Mouse (Mus musculus) granulocyte monocyte progenitor cell, adult 5-6 weeks (primary cell): ENCODE measurements around the gene Palld. TPM values are rescaled to one million over a fixed set of nuclear protein-coding genes. Genes with fewer than 3 reads are reported as not detected.

Experiments used
- ATAC-seq: replicated peaks from 2 replicates; pipeline ENCODE4 v1.8.0; 2016; ENCODE audit warnings: mild to moderate bottlenecking, moderate TSS enrichment, inconsistent platforms; ENCODE audit not compliant: poor library complexity, severe bottlenecking
- total RNA-seq, 2 experiments: library from RNA; stranded (forward) in 1 of 2; stranded (reverse) in 1 of 2; fragments of 200-712, 200-1000 nt in 1 of 2; fragments of >200 nt in 1 of 2; fragmentation: Nextera tagmentation in 1 of 2; gene quantifications; 2 replicates each; pipeline ENCODE4 v1.2.3; 2014 to 2017

Gene Palld
- total RNA-seq, 2 experiments from 2014 or later = not detected

DNA sequence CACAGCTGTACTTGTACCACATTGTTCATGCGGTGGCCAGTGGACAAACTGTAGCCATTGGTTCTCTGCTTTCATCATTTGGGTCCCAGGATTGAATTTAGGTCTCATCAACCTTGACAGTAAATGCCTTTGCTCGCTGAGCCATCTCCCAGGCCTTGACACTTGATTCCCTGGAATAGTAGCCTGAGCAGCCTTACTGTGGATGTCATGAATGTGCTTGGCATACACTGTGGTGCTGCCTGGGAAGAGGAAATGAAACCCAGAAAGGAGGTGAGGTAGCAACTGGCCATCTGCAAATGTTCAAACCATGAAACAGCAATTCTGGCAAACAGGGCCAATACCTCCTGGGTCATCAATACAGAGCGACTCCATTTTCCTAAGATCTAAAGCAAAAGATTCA, 34.0 kb downstream of the Palld start:
- ATAC-seq = peak; percentile 44; the same call in 1 of the 2 replicates

DNA sequence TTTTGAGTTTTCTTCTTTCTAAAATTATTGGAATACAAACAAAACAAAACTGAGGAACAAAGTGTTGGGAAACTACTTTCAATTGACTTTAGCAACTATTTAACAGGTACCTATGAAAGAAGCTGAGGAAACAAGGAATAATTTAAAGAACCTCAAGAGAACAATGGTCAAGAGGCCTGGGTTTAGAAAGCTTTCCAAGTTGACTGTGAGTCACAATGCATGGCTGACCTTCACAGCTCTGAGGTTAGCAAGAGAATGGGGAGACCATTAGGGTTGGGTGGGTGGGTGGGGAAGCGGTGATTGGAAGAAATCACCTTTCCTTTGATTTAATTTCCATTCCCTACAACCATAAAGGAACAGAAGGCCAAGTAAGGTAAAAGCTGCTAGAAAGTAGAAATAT, 35.6 kb downstream of the Palld start:
- ATAC-seq = no peak

DNA sequence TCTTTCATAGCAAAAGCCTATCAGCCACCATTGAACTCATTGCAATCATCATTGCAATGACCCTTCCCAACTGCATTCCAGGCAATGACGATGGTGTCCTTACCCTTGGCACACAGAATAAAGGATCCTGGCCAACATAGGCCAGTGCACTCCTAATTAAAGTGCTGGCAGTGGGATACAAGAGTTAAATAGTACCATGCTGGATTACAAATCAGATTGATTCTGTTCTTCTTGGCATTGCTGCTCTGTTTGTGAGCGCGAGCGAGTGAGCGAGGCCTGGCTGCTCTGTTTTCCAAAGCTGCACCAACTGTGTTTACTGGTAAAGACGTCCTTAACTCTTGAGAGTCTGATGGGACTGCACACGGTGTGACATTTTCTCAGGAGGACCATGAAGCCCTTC, 37.1 kb downstream of the Palld start:
- no peak for ATAC-seq

DNA sequence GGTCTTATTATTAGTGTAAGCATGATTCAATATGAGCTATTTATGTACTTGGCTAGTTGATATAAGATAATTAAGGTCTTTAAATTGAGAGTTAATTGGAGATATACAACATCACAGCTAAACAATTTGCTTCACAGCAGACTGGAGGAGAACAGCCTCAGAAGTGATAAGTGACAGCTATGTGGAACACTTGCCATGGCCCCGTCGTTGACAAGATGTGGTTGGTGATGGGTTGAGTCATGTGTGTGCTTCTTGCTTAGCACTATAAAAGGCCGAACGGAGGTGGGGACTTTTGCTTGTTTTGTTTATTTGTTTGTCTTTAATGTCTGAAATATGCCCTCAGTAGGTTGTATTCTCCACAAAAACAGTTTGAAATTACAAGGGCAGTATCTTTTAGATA, 51.2 kb downstream of the Palld start:
- ATAC-seq = no peak

DNA sequence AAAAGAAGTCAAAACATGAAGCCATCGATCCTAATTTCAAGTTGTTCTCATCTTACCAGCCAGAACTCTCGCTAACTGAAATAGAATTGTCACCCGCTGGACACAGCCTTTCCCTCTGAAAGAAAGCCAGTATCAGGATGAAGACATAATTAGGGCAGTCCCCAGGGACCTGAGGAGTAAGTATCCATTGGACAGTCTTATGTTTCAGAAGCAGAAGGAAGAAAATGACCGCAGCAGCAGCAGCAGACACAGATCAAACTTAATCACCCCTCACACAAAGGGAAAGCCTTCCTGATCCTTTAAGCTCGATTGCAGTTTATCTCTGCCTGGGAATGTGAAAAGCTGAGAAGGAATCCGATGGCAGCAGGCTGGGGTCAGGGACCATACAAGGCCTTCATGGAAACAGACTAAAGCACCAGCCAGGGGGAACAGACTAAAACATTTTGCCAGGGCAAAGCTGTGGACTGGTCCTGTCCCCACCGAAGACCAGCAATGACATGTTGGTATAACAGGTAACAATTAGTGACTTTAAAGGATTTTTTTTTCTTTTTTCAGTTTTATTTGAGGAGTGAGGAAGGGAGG, 53.8 kb downstream of the Palld start:
- no peak for ATAC-seq

DNA sequence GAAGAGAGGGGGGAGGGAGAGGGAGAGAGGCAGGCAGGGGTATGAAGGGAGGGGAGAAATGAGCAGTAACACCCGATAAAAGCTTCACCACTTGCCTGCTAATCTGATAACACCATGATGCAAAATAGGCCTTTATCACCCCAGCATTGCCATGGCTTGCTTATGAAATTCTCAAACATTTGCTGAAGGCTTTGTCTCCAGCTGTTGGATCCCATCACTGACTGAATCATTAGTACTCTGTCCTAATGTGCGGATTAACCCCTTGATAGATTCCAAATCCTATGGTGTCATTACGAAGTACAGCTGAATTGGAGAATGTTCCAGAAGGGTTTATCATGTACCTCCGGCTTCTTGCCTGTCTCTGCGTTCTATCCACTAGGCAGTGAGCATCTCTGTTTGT, 55.0 kb downstream of the Palld start:
- ATAC-seq = no peak

DNA sequence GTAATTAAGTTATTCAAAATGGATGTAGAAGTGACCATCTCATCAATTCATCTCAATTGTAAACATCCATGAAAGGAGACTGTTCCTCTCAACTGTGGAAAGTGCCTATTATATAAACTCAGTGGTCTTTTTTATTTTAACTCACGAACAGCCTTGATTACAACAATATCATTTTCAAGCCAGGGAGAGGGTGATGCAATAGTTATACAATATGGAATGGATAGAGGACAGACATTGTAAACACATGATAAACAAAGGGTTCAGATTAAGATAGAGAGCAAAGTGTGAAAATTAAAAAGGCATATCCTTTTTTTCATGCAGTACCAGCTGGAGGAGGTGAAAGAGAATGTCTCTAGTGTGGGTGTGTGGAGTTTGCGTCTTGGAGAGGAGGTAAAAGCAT, 57.5 kb downstream of the Palld start:
- no peak for ATAC-seq

DNA sequence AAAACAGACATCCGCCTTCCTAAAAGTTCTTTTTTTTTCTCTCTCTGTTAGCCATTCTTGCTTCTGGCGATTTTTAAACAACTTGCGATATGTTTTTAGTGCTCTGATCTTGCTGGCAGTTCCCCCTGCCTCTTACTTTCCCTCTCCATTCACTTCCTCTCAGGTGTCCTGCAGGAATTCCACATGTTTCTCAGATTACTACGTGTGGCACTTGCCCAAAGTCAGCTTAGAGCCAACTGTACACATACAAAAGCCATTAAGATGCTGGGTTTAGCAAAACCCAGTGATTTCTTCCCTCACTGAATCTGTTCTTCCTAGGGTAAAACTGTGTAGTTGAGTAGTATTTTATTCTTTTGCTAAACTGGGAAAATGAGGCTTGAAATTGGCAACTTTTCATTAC, 57.9 kb downstream of the Palld start:
- no peak for ATAC-seq

DNA sequence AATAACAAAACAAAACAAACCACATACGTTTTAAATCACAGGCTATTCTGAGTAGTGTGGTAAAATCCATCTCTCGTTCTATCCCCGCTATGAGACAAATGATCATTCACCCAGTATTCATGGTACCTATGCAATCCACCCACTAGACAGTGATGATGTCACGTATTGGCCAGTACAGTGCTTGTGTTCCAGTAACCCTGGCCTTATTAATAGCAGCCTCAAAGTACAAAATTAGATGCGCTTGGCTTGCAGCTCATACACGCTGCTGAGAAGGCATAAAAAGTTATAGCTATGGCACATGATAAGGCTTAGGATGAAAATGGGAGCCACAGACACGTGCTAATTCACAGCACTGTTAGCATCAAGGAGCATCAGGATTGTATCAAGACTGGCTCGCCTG, 58.7 kb downstream of the Palld start:
- no peak for ATAC-seq

DNA sequence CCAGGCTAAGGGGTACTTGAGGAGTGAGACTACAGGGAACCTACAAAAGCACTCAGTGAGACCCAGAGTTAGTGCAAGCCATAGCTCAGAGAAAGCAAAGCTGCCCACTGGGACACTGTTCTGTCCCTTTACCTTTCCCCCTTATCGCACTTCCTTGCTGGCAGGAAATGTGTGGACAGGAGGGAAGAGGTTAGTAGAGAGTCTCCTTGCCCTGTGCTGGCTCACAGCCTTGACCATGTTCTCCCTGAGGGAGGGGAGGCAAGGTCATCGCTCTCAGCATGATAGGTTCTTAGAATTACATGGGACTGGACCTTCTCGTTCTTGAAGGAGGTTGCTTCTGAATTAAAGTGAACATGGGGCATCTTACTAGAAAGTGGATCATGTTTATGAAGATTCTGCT, 69.3 kb downstream of the Palld start:
- ATAC-seq = no peak

DNA sequence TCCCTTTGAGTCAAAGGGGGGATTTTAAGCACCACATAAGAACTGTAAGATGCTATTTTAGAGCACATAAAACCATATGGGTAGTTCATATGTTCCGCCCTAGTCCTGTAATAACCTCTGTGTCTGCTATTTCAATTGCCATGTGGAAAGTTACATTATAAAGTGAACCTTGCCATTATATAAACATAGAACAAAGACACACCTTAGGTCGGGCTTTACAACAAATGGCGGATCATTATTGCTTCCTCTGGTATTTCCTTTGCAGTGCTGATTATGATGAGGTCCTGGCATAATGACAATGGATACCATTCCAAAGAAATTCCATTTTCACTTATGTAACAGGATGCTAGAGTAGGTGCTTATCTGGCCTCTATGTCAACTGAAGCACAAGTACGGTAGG, 70.5 kb downstream of the Palld start:
- no peak for ATAC-seq

DNA sequence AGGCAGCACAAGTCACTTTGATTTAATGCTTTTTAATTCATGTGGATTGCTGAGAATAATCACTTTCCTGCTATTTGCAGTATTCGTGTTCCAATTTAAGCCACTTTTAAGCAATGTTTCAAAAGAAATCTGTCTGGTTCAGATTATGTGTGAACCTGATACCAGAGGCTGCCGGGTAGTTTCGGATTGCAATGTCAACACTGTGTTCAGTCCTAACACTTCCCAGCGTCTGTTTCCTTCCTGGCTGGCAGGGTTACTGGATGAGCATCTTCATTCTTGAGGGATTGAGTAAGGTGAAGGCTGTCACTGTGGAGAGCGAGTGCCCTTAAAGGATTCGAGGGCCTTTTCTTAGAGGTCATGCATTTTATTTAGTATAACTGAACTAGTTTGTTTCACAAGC, 71.7 kb downstream of the Palld start:
- ATAC-seq = no peak

DNA sequence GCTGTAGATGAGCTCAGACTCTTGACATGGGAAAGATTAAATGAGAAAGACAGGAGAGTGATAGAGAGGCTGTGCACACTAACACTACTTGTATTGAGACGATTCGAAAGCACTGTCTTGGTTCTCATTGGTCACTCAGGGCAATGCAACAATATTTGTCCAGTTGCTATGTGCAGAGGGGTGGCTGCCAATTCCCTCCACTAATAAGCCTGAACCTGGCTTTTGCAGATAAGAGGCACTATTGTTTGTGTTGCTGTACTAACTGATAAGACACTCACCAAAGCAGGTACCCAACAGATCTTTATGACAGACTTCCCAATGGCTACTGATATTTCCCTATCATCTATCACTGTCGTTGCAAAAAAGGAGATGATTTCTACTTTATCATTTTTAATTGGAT, 77.9 kb downstream of the Palld start:
- ATAC-seq = no peak

DNA sequence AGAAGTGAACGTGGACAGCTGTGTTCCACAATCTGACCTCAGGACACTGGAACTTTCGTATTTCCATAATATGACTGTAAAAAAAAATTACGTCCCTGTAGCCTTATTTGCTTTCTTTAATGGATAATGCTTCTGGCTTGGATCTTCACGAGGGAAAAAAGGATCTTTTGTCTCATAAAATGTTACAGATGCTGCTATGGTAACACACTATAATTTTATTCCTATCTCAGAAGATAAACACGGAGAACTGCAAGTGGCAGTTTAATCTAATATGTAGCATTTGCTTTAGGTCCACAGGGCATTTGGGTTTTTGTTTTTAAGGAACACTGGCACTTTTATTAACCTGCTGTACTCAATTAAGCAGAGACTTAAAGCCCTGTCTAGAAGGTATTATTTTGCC, 79.3 kb downstream of the Palld start:
- no peak for ATAC-seq

DNA sequence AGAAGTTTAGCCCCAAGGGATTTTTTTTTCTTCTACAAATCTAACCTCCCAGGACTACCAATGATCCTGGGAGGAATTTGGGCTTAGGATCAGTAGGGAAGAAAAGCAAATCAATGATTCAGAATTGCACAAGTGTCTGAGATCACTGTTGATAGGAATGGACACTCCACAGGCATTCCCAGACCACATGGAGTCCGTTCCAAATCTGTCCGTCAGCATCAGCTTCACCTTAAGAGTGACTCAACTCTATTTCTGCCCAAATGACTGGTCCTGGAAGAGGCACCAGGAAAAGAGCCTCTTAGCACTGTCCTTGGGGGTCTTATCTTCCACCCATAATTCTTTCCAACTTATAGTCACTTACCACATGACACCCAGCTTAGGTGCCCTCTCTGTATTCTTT, 98.7 kb downstream of the Palld start:
- no peak for ATAC-seq

DNA sequence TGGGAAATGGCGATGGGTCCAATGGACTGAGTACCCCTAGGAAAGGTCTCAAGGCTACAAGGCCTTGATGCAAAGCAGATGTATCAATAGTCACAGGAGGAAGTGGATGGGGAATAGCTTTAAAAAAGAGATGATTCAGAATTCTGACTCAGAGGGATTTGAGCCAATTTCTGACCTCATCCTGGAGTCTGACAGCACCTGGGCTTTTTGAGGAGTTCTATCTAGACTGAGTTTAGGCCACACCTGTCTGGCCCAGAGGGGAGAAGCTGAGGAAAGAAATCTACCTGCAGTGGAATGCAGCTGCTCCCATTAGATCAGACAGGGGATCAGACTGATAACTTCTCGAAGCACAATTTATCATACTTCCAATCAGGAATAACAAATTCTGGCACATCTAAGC, 99.7 kb downstream of the Palld start:
- no peak for ATAC-seq

DNA sequence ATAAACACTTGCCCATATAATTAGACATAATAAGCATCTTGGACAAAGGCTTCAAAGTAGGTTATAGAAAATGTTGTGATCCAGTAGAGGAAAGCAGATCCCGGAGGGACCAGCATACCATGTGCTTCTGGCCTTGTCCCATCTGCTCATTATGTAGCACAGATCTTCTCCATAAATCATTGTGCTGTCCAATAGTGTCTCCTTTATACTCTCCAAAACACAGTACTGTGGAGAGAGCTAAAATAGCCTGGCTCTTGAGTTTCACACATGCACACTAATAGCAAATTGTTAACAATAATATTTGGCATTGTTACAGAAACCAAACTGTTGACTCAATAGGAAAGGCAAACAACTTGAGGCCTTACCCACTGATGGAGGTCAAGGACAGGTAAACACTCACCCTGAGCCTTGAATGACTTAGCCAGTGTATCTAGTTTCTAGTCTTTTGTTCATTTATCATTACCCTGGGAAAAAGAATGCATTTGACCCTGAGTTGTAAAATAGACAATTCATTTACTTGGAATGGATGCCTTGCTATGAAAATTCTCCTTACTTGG, 105.0 kb downstream of the Palld start:
- no peak for ATAC-seq

DNA sequence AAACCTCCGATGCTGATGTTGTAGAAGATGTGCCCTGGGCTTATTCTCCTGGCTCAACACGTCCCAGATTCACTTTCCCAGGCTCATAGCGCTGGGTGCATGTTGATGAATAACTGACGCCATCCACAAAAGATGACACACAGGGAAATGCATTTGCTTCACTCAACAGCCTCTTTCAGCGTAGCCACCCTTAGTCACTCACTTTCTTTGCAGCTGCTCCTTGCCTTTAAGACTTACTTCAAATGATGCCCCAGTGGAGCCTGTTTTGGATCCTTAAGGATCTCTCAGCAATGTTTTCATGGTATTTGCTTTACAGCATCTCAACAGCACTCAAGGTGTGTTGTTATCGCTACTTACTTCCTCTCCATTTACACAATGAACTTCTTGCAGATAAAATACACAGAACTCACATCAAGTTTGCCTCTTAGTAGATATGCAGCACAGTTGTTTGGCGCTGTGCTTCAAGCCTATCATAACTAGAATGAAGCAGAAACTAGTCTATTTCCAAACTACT, 105.9 kb downstream of the Palld start:
- ATAC-seq = no peak

DNA sequence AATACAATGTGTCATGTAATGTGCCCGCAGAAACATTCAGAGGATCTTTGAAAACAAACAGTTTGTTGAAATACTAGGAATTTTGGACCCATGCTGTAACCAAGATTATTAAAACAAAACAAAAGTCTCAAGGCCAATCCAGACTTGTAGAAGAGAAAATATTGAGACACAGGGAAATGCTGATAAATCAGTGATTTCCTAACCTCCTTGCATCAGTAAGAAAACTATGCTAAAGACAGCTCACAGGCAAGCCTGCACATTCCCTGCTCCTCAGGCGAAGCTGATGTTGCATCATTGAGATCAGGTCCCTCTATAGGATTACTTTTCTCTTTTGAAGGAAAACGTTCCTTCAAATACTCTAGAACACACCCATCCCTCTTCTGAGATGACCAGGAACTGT, 112.5 kb downstream of the Palld start:
- ATAC-seq = no peak

DNA sequence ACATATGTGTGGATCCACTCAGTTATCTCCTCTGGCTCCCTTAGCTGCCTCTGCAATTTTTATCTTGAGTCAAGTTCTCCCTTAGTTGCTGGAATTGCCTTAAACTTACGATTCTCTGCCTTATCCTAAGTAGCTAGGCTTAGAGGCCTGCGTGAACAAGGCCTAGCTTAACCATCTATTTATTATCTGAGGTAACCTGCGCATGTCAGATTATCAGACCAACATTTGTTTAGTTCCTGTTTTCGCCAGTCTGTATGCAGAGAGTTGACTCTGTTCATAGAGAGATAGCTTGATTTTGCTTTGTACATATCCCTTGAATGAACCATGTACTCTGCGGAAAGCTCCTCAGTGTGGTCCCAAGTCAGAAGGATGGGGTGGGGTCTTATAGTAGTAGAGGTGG, 113.2 kb downstream of the Palld start:
- ATAC-seq = no peak

DNA sequence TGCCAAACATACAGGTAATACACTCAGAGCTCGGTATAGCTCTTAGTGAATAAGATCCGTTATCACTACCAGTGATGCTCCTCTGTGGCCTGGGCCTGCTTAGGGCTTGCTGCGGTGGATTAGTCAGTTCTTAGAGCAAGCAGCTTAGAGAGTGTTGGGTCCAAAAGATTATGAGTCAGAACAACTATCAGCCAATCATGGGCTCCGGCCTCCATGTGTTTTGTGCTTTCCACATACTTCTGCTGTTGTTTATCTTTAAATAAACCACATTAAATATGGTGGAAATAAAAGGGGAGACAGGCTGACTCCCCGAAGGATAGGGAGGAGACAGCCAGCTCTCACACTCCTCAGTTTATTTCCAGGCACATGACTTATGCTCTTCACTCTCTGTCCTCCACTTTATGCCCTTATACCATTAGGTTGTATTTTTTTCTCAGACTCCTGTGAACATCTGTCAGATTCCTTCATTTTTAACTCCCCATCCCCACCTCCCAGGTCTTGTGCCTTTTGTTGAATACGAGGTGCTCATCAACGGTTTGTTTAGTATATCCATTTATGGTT, 119.5 kb downstream of the Palld start:
- no peak for ATAC-seq

DNA sequence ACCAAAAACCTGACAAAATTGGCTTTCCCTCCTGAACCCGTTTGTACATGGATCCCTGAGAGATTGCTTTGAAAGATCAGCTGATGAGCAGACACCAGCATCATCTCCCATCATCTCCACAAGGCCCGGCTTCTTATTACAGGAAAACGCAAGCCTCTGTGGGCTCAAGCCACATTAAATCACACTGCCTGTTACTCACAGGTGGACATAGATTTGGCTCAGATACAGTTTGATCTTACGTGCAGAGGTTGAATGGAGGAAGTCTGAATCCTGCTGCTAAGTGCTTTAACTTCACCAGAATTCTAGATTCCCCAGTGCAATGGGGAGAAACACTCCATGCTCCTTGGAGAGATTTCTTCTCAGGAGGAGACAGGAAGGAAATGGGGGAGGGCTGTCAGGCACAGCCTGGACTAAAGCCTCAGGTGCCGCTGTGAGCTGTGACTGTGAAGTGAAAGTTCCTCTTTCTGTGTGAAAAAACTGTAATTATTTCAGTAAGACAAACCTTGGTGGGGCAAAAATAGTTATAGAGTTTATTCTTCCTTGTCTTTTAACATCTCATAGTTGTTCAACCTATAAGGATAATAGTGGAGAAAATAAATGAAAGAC, 121.7 kb downstream of the Palld start:
- peak; percentile 44 for ATAC-seq
